Mouse (Mus musculus) liver (tissue): Measurements from ENCODE around the gene Plxna2.
A peak's percentile ranks its signal among the peaks of the same experiment; 100 is the strongest.

Source experiments
- DNase-seq: peaks from one replicate; pipeline ENCODE4 v3.0.0-alpha.2; 2020; ENCODE audit warnings: mixed read lengths

Gene Plxna2

GRCm38 (mm10) chr1:194665715-194666114 is 47.7 kb downstream of the Plxna2 start:
- DNase-seq = no peak

- no peak for DNase-seq
Observed at GRCm38 (mm10) chr1:194671783-194672524, 53.9 kb downstream of the Plxna2 start.

GRCm38 (mm10) chr1:194672525-194672894 is 54.5 kb downstream of the Plxna2 start:
- peak; percentile 9 for DNase-seq

- DNase-seq = no peak
Observed at GRCm38 (mm10) chr1:194673229-194673628, 55.2 kb downstream of the Plxna2 start.

- no peak for DNase-seq
Observed at GRCm38 (mm10) chr1:194675106-194675890, 57.3 kb downstream of the Plxna2 start.

GRCm38 (mm10) chr1:194675891-194676200 is 57.8 kb downstream of the Plxna2 start:
- peak; percentile 60 for DNase-seq

- no peak for DNase-seq
Observed at GRCm38 (mm10) chr1:194677878-194678277, 59.9 kb downstream of the Plxna2 start.

- no peak for DNase-seq
Observed at GRCm38 (mm10) chr1:194679147-194679546, 61.1 kb downstream of the Plxna2 start.

- DNase-seq = peak; percentile 11
Observed at GRCm38 (mm10) chr1:194680136-194680535, 62.1 kb downstream of the Plxna2 start.

- DNase-seq = no peak
Observed at GRCm38 (mm10) chr1:194682021-194682420, 64.0 kb downstream of the Plxna2 start.

- DNase-seq = no peak
Observed at GRCm38 (mm10) chr1:194683132-194683531, 65.1 kb downstream of the Plxna2 start.

- no peak for DNase-seq
Observed at GRCm38 (mm10) chr1:194685896-194686295, 67.9 kb downstream of the Plxna2 start.

GRCm38 (mm10) chr1:194687746-194688145 is 69.7 kb downstream of the Plxna2 start:
- no peak for DNase-seq

- no peak for DNase-seq
Observed at GRCm38 (mm10) chr1:194688161-194688560, 70.1 kb downstream of the Plxna2 start.

- no peak for DNase-seq
Observed at GRCm38 (mm10) chr1:194693063-194693462, 75.0 kb downstream of the Plxna2 start.

GRCm38 (mm10) chr1:194693488-194693887 is 75.5 kb downstream of the Plxna2 start:
- no peak for DNase-seq

- DNase-seq = no peak
Observed at GRCm38 (mm10) chr1:194694805-194695204, 76.8 kb downstream of the Plxna2 start.

- DNase-seq = no peak
Observed at GRCm38 (mm10) chr1:194697439-194697838, 79.4 kb downstream of the Plxna2 start.

GRCm38 (mm10) chr1:194699321-194699720 is 81.3 kb downstream of the Plxna2 start:
- DNase-seq = no peak

- DNase-seq = no peak
Observed at GRCm38 (mm10) chr1:194703235-194703634, 85.2 kb downstream of the Plxna2 start.

GRCm38 (mm10) chr1:194704171-194704855 is 86.3 kb downstream of the Plxna2 start:
- DNase-seq = no peak

GRCm38 (mm10) chr1:194706566-194706965 is 88.5 kb downstream of the Plxna2 start:
- DNase-seq = no peak

- DNase-seq = no peak
Observed at GRCm38 (mm10) chr1:194712373-194712772, 94.4 kb downstream of the Plxna2 start.
